Mouse (Mus musculus): ENCODE results near the gene Snx12.

GRCm38 (mm10) chrX:101256603-101257002, 34.2 kb upstream of the Snx12 start:
- TF ChIP-seq CTCF (IDR thresholded peaks at IDR 0.05; ENCODE audit: insufficient read depth, low read depth, low read length): no peak
- TF ChIP-seq POLR2A (IDR thresholded peaks at IDR 0.05; ENCODE audit: insufficient read depth, low read depth, low read length): no peak
